Comparison of ENCODE assay signal across 7 mouse cellular contexts in genomic region chr5:134394624-134395023, GRCm38 (mm10).
DNase-seq lines count a peak whose midpoint lies in the region; ATAC-seq and TF ChIP-seq lines count a peak whose summit lies in the region.

No protein-coding gene starts in this region.

- no peaks in the 10 kb centered on the region for H3K9me3 ChIP-seq in G1E (replicated peaks)
- no peaks in the 10 kb centered on the region for H3K9me3 ChIP-seq in liver, embryonic 14.5 days (ENCODE audit: control insufficient read depth, low read length)
- H3K9me3 ChIP-seq in stomach, embryonic 15.5 days: no peaks in the 10 kb centered on the region

- no peak for TF ChIP-seq EP300 in liver, embryonic 14.5 days (IDR thresholded peaks at IDR 0.05; ENCODE audit: low read depth)

- ATAC-seq in G1E (ENCODE audit: extremely low read depth, insufficient number of reproducible peaks, low FRiP score, poor library complexity, severe bottlenecking): peak; percentile 85
- ATAC-seq in liver, embryonic 14.5 days (ENCODE audit: insufficient read depth): peak; percentile 72
- ATAC-seq in stomach, embryonic 15.5 days (ENCODE audit: insufficient read depth, low FRiP score, low read depth): peak; percentile 66; the same call in 1 of the 2 replicates
- ATAC-seq in erythroid progenitor cell, adult 5-6 weeks (replicated peaks; ENCODE audit: low FRiP score, poor library complexity, severe bottlenecking): no peak

- peak; percentile 86 for DNase-seq in 416B (ENCODE audit: low read depth)
- DNase-seq in G1E (ENCODE audit: low spot score): peak; percentile 83
- DNase-seq in fibroblast of lung, adult 2 months (ENCODE audit: low read depth): peak; percentile 17
- DNase-seq in induced T-regulatory cell, adult 2 months (ENCODE audit: low read depth): peak; percentile 72
- peak; percentile 46 to 51 (median 47) for DNase-seq in liver, embryonic 14.5 days (ENCODE audit: low read depth in 3 of 3, low spot score in 3 of 3)

- peak overlapping the region; percentile 40 for H3K4me2 ChIP-seq in liver, embryonic 14.5 days (ENCODE audit: low read depth)
- peak overlapping the region; percentile 16; the same call in 1 of the 2 replicates for H3K4me2 ChIP-seq in stomach, embryonic 15.5 days

- H3K4me3 ChIP-seq in G1E (ENCODE audit: low read depth, low read length): peak overlapping the region; percentile 62; the same call in 1 of the 2 replicates
- H3K4me3 ChIP-seq in liver, embryonic 14.5 days (ENCODE audit: insufficient read depth in 1 of 2, low read depth in 2 of 2, low read length in 2 of 2): no peak overlapping the region
- no peak overlapping the region for H3K4me3 ChIP-seq in stomach, embryonic 15.5 days (replicated peaks)

- H3K27ac ChIP-seq in liver, embryonic 14.5 days: peak overlapping the region; percentile 52
- H3K27ac ChIP-seq in stomach, embryonic 15.5 days: peak overlapping the region; percentile 65

- no peak for TF ChIP-seq CTCF in G1E (IDR thresholded peaks at IDR 0.05; ENCODE audit: low read depth, low read length)
- TF ChIP-seq CTCF in liver, embryonic 14.5 days (IDR thresholded peaks at IDR 0.05; ENCODE audit: low read depth): no peak

- no peaks in the 10 kb centered on the region for H3K36me3 ChIP-seq in G1E (replicated peaks)
- H3K36me3 ChIP-seq in liver, embryonic 14.5 days (replicated peaks; ENCODE audit: control insufficient read depth, insufficient read depth, low read depth): no peaks in the 10 kb centered on the region
- H3K36me3 ChIP-seq in stomach, embryonic 15.5 days: peaks cover 61% of the 10 kb centered on the region

- WGBS in liver, embryonic 14.5 days (ENCODE audit: insufficient replicate concordance): 7% methylated on average over 10 of the region's 10 CpGs
- 35% methylated on average over 10 of the region's 10 CpGs for WGBS in stomach, embryonic 15.5 days

- peaks cover 23% of the 10 kb centered on the region for H3K4me1 ChIP-seq in G1E (ENCODE audit: insufficient read depth, low read depth, low read length)
- peaks cover 18% of the 10 kb centered on the region in 2 experiments for H3K4me1 ChIP-seq in liver, embryonic 14.5 days (replicated peaks; ENCODE audit: control insufficient read depth in 2 of 2, insufficient read depth in 2 of 2, low read length in 1 of 2)
- 0 out of 2 replicates have a peak, but pooled peaks cover 3% of the 10 kb centered on the region for H3K4me1 ChIP-seq in stomach, embryonic 15.5 days

- no peak overlapping the region; the same call in 1 of the 2 replicates for H3K9ac ChIP-seq in liver, embryonic 14.5 days (replicated peaks)
- no peak overlapping the region for H3K9ac ChIP-seq in stomach, embryonic 15.5 days

- H3K27me3 ChIP-seq in G1E (ENCODE audit: insufficient read depth, low read length): no peaks in the 10 kb centered on the region
- no peaks in the 10 kb centered on the region for H3K27me3 ChIP-seq in liver, embryonic 14.5 days (ENCODE audit: control insufficient read depth, insufficient read depth, low read length)
- no peaks in the 10 kb centered on the region for H3K27me3 ChIP-seq in stomach, embryonic 15.5 days (replicated peaks)

Comparison
In these comparisons a context has a peak if more than half of its experiments do, and no peak if none do; other contexts are left out.
1. DNase-seq: peak in every context shown above with its lines; median percentile 86 in 416B; 83 in G1E; 72 in induced T-regulatory cell, adult 2 months; 47 in liver, embryonic 14.5 days; 17 in fibroblast of lung, adult 2 months.